Mouse (Mus musculus): ENCODE measurements around the gene Mitf.

The Mitf gene

GRCm38 (mm10) chr6:97806781-97807743 is at the start of gene Mitf:
Gene Mitf, plus strand, starts transcription at chr6:97807052.
- peak; percentile 93 to 95 for DNase-seq (ENCODE audit: low spot score in 2 of 2)

- no peak for DNase-seq (ENCODE audit: low spot score in 2 of 2)
Measured at GRCm38 (mm10) chr6:97757361-97757760, 49.5 kb upstream of the Mitf start.

GRCm38 (mm10) chr6:97758884-97759283 is 48.0 kb upstream of the Mitf start:
- DNase-seq (ENCODE audit: low spot score in 2 of 2), result no peak

- peak; percentile 67 to 74 for DNase-seq (ENCODE audit: low spot score in 2 of 2)
Measured at GRCm38 (mm10) chr6:97759301-97759700, 47.6 kb upstream of the Mitf start.

GRCm38 (mm10) chr6:97761326-97761725 is 45.5 kb upstream of the Mitf start:
- peak; percentile 44 to 62 for DNase-seq (ENCODE audit: low spot score in 2 of 2)

- DNase-seq (ENCODE audit: low spot score in 2 of 2), result no peak
Measured at GRCm38 (mm10) chr6:97763970-97764369, 42.9 kb upstream of the Mitf start.

GRCm38 (mm10) chr6:97767836-97768235 is 39.0 kb upstream of the Mitf start:
- DNase-seq (ENCODE audit: low spot score in 2 of 2), result no peak

- DNase-seq (ENCODE audit: low spot score in 2 of 2), result peak in 1 of 2 experiments; percentile 25
Measured at GRCm38 (mm10) chr6:97769549-97769948, 37.3 kb upstream of the Mitf start.

- no peak for DNase-seq (ENCODE audit: low spot score in 2 of 2)
Measured at GRCm38 (mm10) chr6:97781316-97781715, 25.5 kb upstream of the Mitf start.

- no peak for DNase-seq (ENCODE audit: low spot score in 2 of 2)
Measured at GRCm38 (mm10) chr6:97782291-97782690, 24.6 kb upstream of the Mitf start.

- DNase-seq (ENCODE audit: low spot score in 2 of 2), result no peak
Measured at GRCm38 (mm10) chr6:97786871-97787270, 20.0 kb upstream of the Mitf start.

- no peak for DNase-seq (ENCODE audit: low spot score in 2 of 2)
Measured at GRCm38 (mm10) chr6:97788361-97788974, 18.4 kb upstream of the Mitf start.

- DNase-seq (ENCODE audit: low spot score in 2 of 2), result peak; percentile 12 to 14
Measured at GRCm38 (mm10) chr6:97789700-97790099, 17.2 kb upstream of the Mitf start.

GRCm38 (mm10) chr6:97792104-97792503 is 14.7 kb upstream of the Mitf start:
- DNase-seq (ENCODE audit: low spot score in 2 of 2), result no peak

- DNase-seq (ENCODE audit: low spot score in 2 of 2), result no peak
Measured at GRCm38 (mm10) chr6:97795175-97795574, 11.7 kb upstream of the Mitf start.

GRCm38 (mm10) chr6:97800615-97801014 is 6.2 kb upstream of the Mitf start:
- DNase-seq (ENCODE audit: low spot score in 2 of 2), result no peak

- DNase-seq (ENCODE audit: low spot score in 2 of 2), result no peak
Measured at GRCm38 (mm10) chr6:97806051-97806450, 801 bp upstream of the Mitf start.

GRCm38 (mm10) chr6:97814191-97814590 is 7.3 kb downstream of the Mitf start:
- DNase-seq (ENCODE audit: low spot score in 2 of 2), result no peak

GRCm38 (mm10) chr6:97815723-97816122 is 8.9 kb downstream of the Mitf start:
- DNase-seq (ENCODE audit: low spot score in 2 of 2), result no peak

GRCm38 (mm10) chr6:97816806-97817205 is 10.0 kb downstream of the Mitf start:
- no peak for DNase-seq (ENCODE audit: low spot score in 2 of 2)

- DNase-seq (ENCODE audit: low spot score in 2 of 2), result peak in 1 of 2 experiments; percentile 26
Measured at GRCm38 (mm10) chr6:97818128-97818527, 11.3 kb downstream of the Mitf start.

- DNase-seq (ENCODE audit: low spot score in 2 of 2), result no peak
Measured at GRCm38 (mm10) chr6:97818948-97819347, 12.1 kb downstream of the Mitf start.

GRCm38 (mm10) chr6:97820505-97820904 is 13.7 kb downstream of the Mitf start:
- DNase-seq (ENCODE audit: low spot score in 2 of 2), result no peak

Data from right cerebral cortex, adult 2 months (tissue).